ENCODE assay signal across 27 mouse cellular contexts in the genomic region with DNA sequence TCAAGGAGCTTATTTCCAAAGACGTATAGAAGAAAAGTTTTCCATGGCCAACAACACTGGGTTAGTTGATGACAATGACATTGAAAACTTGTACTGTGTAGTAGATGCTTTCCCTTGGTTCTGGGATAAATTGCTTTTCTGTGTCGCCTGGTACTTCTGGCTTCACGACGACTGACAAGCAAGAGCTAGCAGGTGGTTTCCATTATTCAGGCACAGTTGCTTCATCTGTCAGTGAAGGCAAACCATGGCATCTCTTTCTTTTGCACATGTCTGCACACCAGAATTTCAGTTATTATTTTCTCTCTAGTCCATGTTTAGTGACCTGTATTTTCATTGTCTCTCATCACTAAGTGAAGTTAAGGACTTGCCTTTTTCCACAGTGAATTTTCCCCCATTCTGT.
"Had no signal": no experiment of that assay in that cellular context is flagged by ENCODE, and none has a peak within 500 bp of the region (broad histone marks: within the 10 kb centered on the region; RNA-seq: fewer than 3 reads in every experiment).

No protein-coding gene starts in this region.

- H3K27me3 ChIP-seq: heart, embryonic 12.5 days; intestine, embryonic 15.5 days; liver, embryonic 13.5 days; liver, embryonic 15.5 days had no signal

- DNase-seq: gastrocnemius, adult 2 months; gastrocnemius, postnatal 10 days; gastrocnemius, postnatal 25 days; heart, adult 18-20 months; heart, postnatal 10 days; heart, postnatal 4 days; kidney, adult 18-20 months; kidney, adult 8-10 months; kidney, postnatal 10 days; kidney, postnatal 25 days; kidney, postnatal 4 days; liver; liver, embryonic 13.5 days; liver, postnatal 0 days had no signal

- H3K27ac ChIP-seq: gastrocnemius, adult 2 months; heart, embryonic 10.5 days; hindbrain, embryonic 10.5 days; hindbrain, embryonic 12.5 days; hindbrain, embryonic 14.5 days; intestine, embryonic 15.5 days; left cerebral cortex, adult 2 months; limb, embryonic 10.5 days; limb, embryonic 12.5 days; liver, embryonic 13.5 days; liver, embryonic 15.5 days had no signal

- H3K4me2 ChIP-seq: heart, embryonic 12.5 days; hindbrain, embryonic 12.5 days; hindbrain, embryonic 14.5 days; intestine, embryonic 15.5 days; limb, embryonic 12.5 days; liver, embryonic 11.5 days; liver, embryonic 13.5 days; liver, embryonic 15.5 days had no signal

- H3K36me3 ChIP-seq: heart, embryonic 10.5 days; heart, embryonic 12.5 days; hindbrain, embryonic 10.5 days; hindbrain, embryonic 12.5 days; intestine, embryonic 15.5 days; limb, embryonic 10.5 days; limb, embryonic 12.5 days; liver, embryonic 13.5 days; liver, embryonic 15.5 days had no signal

- H3K9me3 ChIP-seq: heart, embryonic 10.5 days; heart, embryonic 12.5 days; hindbrain, embryonic 10.5 days; hindbrain, embryonic 12.5 days; intestine, embryonic 15.5 days; limb, embryonic 10.5 days; limb, embryonic 12.5 days; liver, embryonic 13.5 days; liver, embryonic 15.5 days had no signal

- H3K4me3 ChIP-seq: gastrocnemius, adult 2 months; heart, embryonic 10.5 days; heart, embryonic 12.5 days; hindbrain, embryonic 10.5 days; hindbrain, embryonic 12.5 days; intestine, embryonic 15.5 days; left cerebral cortex, adult 2 months; limb, embryonic 10.5 days; limb, embryonic 12.5 days; liver, embryonic 13.5 days; liver, embryonic 15.5 days had no signal

- ATAC-seq: inflammation-experienced regulatory T-cells, adult 6 months; intestine, embryonic 15.5 days; intestine, postnatal 0 days; liver, postnatal 0 days had no signal

- H3K4me1 ChIP-seq: heart, embryonic 10.5 days; heart, embryonic 12.5 days; hindbrain, embryonic 10.5 days; hindbrain, embryonic 12.5 days; intestine, embryonic 15.5 days; liver, embryonic 13.5 days; liver, embryonic 15.5 days had no signal

- H3K9ac ChIP-seq: heart, embryonic 12.5 days; hindbrain, embryonic 12.5 days; hindbrain, embryonic 14.5 days; intestine, embryonic 15.5 days; limb, embryonic 12.5 days; liver, embryonic 13.5 days; liver, embryonic 15.5 days; liver, postnatal 0 days had no signal
